Mouse (Mus musculus) liver, embryonic 11.5 days (tissue): Measurements from ENCODE around the gene Map3k9. TPM values are rescaled to one million over a fixed set of nuclear protein-coding genes. Genes with fewer than 3 reads are reported as not detected.
A peak's percentile ranks its signal among the peaks of the same experiment; 100 is the strongest.

ENCODE experiments used
- ATAC-seq: fragments of 200-750 bp; cut with Nextera tagmentation; replicated peaks from 2 replicates; pipeline ENCODE4 v1.8.0; 2017; ENCODE audit warnings: moderate number of reproducible peaks, mild to moderate bottlenecking, moderate TSS enrichment, moderate library complexity; ENCODE audit not compliant: low FRiP score
- DNase-seq: peaks from one replicate; pipeline ENCODE4 v3.0.0-alpha.2; 2017; ENCODE audit warnings: low spot score
- H3K27ac ChIP-seq: fragments of 300-500 bp; sonication (generic); 2 replicates; pipeline ENCODE4 v1.5.1; 2014; ENCODE audit warnings: mild to moderate bottlenecking, low read depth, low read length, control low read depth
- H3K27me3 ChIP-seq: fragments of 300-500 bp; sonication (generic); replicated peaks from 2 replicates; pipeline ENCODE4 v1.6.1; 2014; ENCODE audit warnings: low read length, mixed read lengths; ENCODE audit not compliant: control insufficient read depth, insufficient read depth
- H3K36me3 ChIP-seq: fragments of 300-500 bp; sonication (generic); 2 replicates; pipeline ENCODE4 v1.6.1; 2014; ENCODE audit warnings: mild to moderate bottlenecking, low read length, moderate library complexity, mixed read lengths; ENCODE audit not compliant: control insufficient read depth, insufficient read depth
- H3K4me1 ChIP-seq: fragments of 300-500 bp; sonication (generic); replicated peaks from 2 replicates; pipeline ENCODE4 v1.6.1; 2014; ENCODE audit warnings: low read length, mixed read lengths; ENCODE audit not compliant: control insufficient read depth, insufficient read depth
- H3K4me2 ChIP-seq: fragments of 300-500 bp; sonication (generic); 2 replicates; pipeline ENCODE4 v1.6.1; 2014; ENCODE audit warnings: mild to moderate bottlenecking, control low read depth, moderate library complexity
- H3K4me3 ChIP-seq: fragments of 300-500 bp; sonication (generic); 2 replicates; pipeline ENCODE4 v1.5.1; 2014; ENCODE audit warnings: low read depth, low read length, control low read depth
- H3K9ac ChIP-seq: fragments of 300-500 bp; sonication (generic); 2 replicates; pipeline ENCODE4 v1.6.1; 2014; ENCODE audit warnings: low read depth, low read length, control low read depth
- H3K9me3 ChIP-seq: fragments of 300-500 bp; sonication (generic); 2 replicates; pipeline ENCODE4 v1.6.1; 2016; ENCODE audit warnings: low read length, inconsistent platforms, mixed read lengths; ENCODE audit not compliant: control insufficient read depth
- WGBS: fragments of 180-500 bp; shearing (Covaris S2); extraction: QIAGEN DNeasy Blood & Tissue Kit; methylation state at CpG from one replicate; pipeline ENCODE4 v1.1.7; 2014; 5-methylcytosine and 5-hydroxymethylcytosine counted together
- polyA plus RNA-seq: library from polyadenylated mRNA; unstranded; fragments of >200 nt; fragmentation: Nextera tagmentation; extraction: Ambion mirVana; gene quantifications from 2 replicates; pipeline ENCODE4 v1.2.1, GENCODE M21; 2014

Map3k9 gene
- polyA plus RNA-seq, 1 experiment from 2014 or later: 0.32 TPM

- no peak for ATAC-seq
- no peak overlapping the region for H3K27ac ChIP-seq
- H3K27me3 ChIP-seq: no peaks in the 10 kb centered on the region
- H3K4me2 ChIP-seq: no peak overlapping the region
- no peaks in the 10 kb centered on the region for H3K4me1 ChIP-seq
- no peak overlapping the region for H3K4me3 ChIP-seq
- H3K9me3 ChIP-seq: no peaks in the 10 kb centered on the region
- no peak overlapping the region for H3K9ac ChIP-seq
- H3K36me3 ChIP-seq: no peaks in the 10 kb centered on the region
- peak; percentile 73 for DNase-seq
- 7% methylated on average over 7 of the region's 7 CpGs for WGBS
These were observed 15.6 kb upstream of the Map3k9 start for GRCm38 (mm10) chr12:81796541-81796940.

GRCm38 (mm10) chr12:81792511-81793218 lies 11.7 kb upstream of the Map3k9 start:
- no peak for DNase-seq
- WGBS: 53% methylated on average over 6 of the region's 6 CpGs

GRCm38 (mm10) chr12:81789499-81789898 lies 8.5 kb upstream of the Map3k9 start:
- Histone ChIP-seq H3K27me3 (no peaks in the 10 kb centered on the region), H3K4me1 (no peaks in the 10 kb centered on the region), H3K4me2 (no peak overlapping the region), H3K27ac (no peak overlapping the region), H3K36me3 (no peaks in the 10 kb centered on the region), H3K9me3 (no peaks in the 10 kb centered on the region), H3K9ac (no peak overlapping the region), H3K4me3 (no peak overlapping the region)
- ATAC-seq (no peak), DNase-seq (no peak)
- WGBS: 57% methylated on average over 2 of the region's 2 CpGs

More at GRCm38 (mm10) chr12:81792511-81793218, 11.7 kb upstream of the Map3k9 start:
- H3K27ac ChIP-seq: no peak overlapping the region
- H3K4me3 ChIP-seq: no peak overlapping the region
- no peak overlapping the region for H3K4me2 ChIP-seq
- no peaks in the 10 kb centered on the region for H3K9me3 ChIP-seq
- H3K9ac ChIP-seq: no peak overlapping the region
- no peaks in the 10 kb centered on the region for H3K4me1 ChIP-seq
- no peaks in the 10 kb centered on the region for H3K27me3 ChIP-seq
- H3K36me3 ChIP-seq: no peaks in the 10 kb centered on the region
- ATAC-seq: no peak

GRCm38 (mm10) chr12:81788672-81789084 lies 7.7 kb upstream of the Map3k9 start:
- Histone ChIP-seq H3K27me3 (peaks cover under 1% of the 10 kb centered on the region), H3K36me3 (no peaks in the 10 kb centered on the region), H3K4me3 (no peak overlapping the region), H3K9ac (no peak overlapping the region), H3K9me3 (no peaks in the 10 kb centered on the region), H3K27ac (no peak overlapping the region), H3K4me2 (no peak overlapping the region), H3K4me1 (no peaks in the 10 kb centered on the region)
- WGBS: 6% methylated on average over 9 of the region's 9 CpGs
- ATAC-seq: peak; percentile 36; the same call in 1 of the 2 replicates
- peak; percentile 83 for DNase-seq

GRCm38 (mm10) chr12:81787262-81787661 lies 6.3 kb upstream of the Map3k9 start:
- Histone ChIP-seq H3K4me2 (no peak overlapping the region), H3K9me3 (no peaks in the 10 kb centered on the region), H3K27me3 (peaks cover 13% of the 10 kb centered on the region), H3K27ac (no peak overlapping the region), H3K9ac (no peak overlapping the region), H3K36me3 (no peaks in the 10 kb centered on the region), H3K4me3 (no peak overlapping the region), H3K4me1 (no peaks in the 10 kb centered on the region; the same call in 1 of the 2 replicates)
- no peak for ATAC-seq
- WGBS: 42% methylated on average over 12 of the region's 12 CpGs
- DNase-seq: no peak

GRCm38 (mm10) chr12:81783301-81783700 lies 2.3 kb upstream of the Map3k9 start:
- Histone ChIP-seq H3K36me3 (no peaks in the 10 kb centered on the region), H3K27me3 (peaks cover 43% of the 10 kb centered on the region), H3K9ac (no peak overlapping the region), H3K4me1 (peaks cover 9% of the 10 kb centered on the region), H3K27ac (no peak overlapping the region), H3K4me3 (no peak overlapping the region), H3K4me2 (no peak overlapping the region), H3K9me3 (no peaks in the 10 kb centered on the region)
- 70% methylated on average over 4 of the region's 4 CpGs for WGBS
- DNase-seq (no peak), ATAC-seq (no peak)

GRCm38 (mm10) chr12:81782606-81783005 lies 1.6 kb upstream of the Map3k9 start:
- Histone ChIP-seq H3K9ac (no peak overlapping the region), H3K4me2 (no peak overlapping the region), H3K4me3 (no peak overlapping the region), H3K9me3 (no peaks in the 10 kb centered on the region), H3K4me1 (peaks cover 9% of the 10 kb centered on the region), H3K27me3 (peaks cover 45% of the 10 kb centered on the region), H3K36me3 (no peaks in the 10 kb centered on the region), H3K27ac (no peak overlapping the region)
- no peak for DNase-seq
- ATAC-seq: no peak
- 84% methylated on average over 6 of the region's 6 CpGs for WGBS

- H3K4me2 ChIP-seq: peak overlapping the region; percentile 96
- peak overlapping the region; percentile 37; the same call in 1 of the 2 replicates for H3K9ac ChIP-seq
- H3K27me3 ChIP-seq: peaks cover 45% of the 10 kb centered on the region
- no peaks in the 10 kb centered on the region for H3K9me3 ChIP-seq
- no peaks in the 10 kb centered on the region for H3K36me3 ChIP-seq
- ATAC-seq (peak; percentile 27; the same call in 1 of the 2 replicates), DNase-seq (peak; percentile 53)
- H3K4me3 ChIP-seq: peak overlapping the region; percentile 69
- H3K27ac ChIP-seq: no peak overlapping the region
- 2% methylated on average over 90 of the region's 91 CpGs for WGBS
- H3K4me1 ChIP-seq: peaks cover 9% of the 10 kb centered on the region
These were observed 493 bp downstream of the Map3k9 start for GRCm38 (mm10) chr12:81780271-81781093.
